Mouse (Mus musculus): Measurements from ENCODE around the gene Ccdc88a.

DNA sequence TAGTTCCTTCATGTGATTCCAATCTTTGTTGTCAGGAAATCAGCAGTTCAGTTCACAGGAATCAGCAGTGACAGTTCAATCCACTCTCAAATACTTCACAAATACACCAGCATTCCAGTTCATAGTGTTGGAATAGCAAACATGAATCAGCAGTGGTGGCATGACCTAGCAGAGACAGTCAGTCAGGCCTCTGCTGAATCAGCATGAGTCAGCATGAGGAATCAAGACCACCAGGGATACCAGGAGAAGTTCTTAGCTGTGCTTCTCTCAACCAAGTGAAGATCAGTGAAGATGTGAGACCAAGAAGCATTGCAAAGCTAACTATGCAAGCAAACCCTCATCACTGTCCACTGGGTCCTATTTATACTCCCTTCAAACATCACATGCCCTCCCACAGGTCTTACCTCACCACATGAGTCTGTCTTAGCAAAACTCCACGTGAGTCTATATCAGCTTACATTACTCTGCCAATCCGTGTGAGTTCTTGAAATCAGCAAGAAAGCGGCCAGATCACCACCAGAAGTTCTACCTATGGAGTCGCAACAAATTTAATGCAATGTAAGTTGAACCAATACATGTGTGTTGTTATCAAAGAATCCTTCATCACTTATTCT lies 27.7 kb upstream of the Ccdc88a start:
- TF ChIP-seq POLR2A (IDR thresholded peaks at IDR 0.05; ENCODE audit: low read depth, low read length) (no peak), CTCF (IDR thresholded peaks at IDR 0.05; ENCODE audit: extremely low read depth, insufficient read depth, insufficient read length, insufficient replicate concordance) (no peak)
